Mouse (Mus musculus): ENCODE data around the gene Atp13a3.
A peak's percentile ranks its signal among the peaks of the same experiment; 100 is the strongest.

The Atp13a3 gene

GRCm38 (mm10) chr16:30278406-30278805 is 127.4 kb downstream of the Atp13a3 start:
- no peak for DNase-seq (ENCODE audit: low spot score in 2 of 2)

GRCm38 (mm10) chr16:30275558-30276340 is 130.0 kb downstream of the Atp13a3 start:
- DNase-seq (ENCODE audit: low spot score in 2 of 2) = no peak

- DNase-seq (ENCODE audit: low spot score in 2 of 2) = no peak
These were observed 132.7 kb downstream of the Atp13a3 start for GRCm38 (mm10) chr16:30273065-30273464.

GRCm38 (mm10) chr16:30271941-30272595 is 133.7 kb downstream of the Atp13a3 start:
- peak; percentile 42 to 48 for DNase-seq (ENCODE audit: low spot score in 2 of 2)

GRCm38 (mm10) chr16:30271223-30271761 is 134.5 kb downstream of the Atp13a3 start:
- no peak for DNase-seq (ENCODE audit: low spot score in 2 of 2)

- DNase-seq (ENCODE audit: low spot score in 2 of 2) = no peak
These were observed 138.4 kb downstream of the Atp13a3 start, which contains the start of gene Cpn2 for GRCm38 (mm10) chr16:30267359-30267758. Gene Cpn2, minus strand, starts transcription at chr16:30267499.

- no peak for DNase-seq (ENCODE audit: low spot score in 2 of 2)
These were observed 139.2 kb downstream of the Atp13a3 start for GRCm38 (mm10) chr16:30266561-30266960.

GRCm38 (mm10) chr16:30265611-30266010 is 140.2 kb downstream of the Atp13a3 start:
- DNase-seq (ENCODE audit: low spot score in 2 of 2) = no peak

- DNase-seq (ENCODE audit: low spot score in 2 of 2) = no peak
These were observed 142.6 kb downstream of the Atp13a3 start for GRCm38 (mm10) chr16:30263156-30263555.

- DNase-seq (ENCODE audit: low spot score in 2 of 2) = peak; percentile 35 to 50
These were observed 143.1 kb downstream of the Atp13a3 start for GRCm38 (mm10) chr16:30262664-30263063.

All from spleen, postnatal 36 days (tissue).